Mouse (Mus musculus): ENCODE results near the gene Astn2. TPM values are rescaled to one million over a fixed set of nuclear protein-coding genes. Genes with fewer than 3 reads are reported as not detected.

The Astn2 gene
- polyA plus RNA-seq, 1 experiment = not detected

DNA sequence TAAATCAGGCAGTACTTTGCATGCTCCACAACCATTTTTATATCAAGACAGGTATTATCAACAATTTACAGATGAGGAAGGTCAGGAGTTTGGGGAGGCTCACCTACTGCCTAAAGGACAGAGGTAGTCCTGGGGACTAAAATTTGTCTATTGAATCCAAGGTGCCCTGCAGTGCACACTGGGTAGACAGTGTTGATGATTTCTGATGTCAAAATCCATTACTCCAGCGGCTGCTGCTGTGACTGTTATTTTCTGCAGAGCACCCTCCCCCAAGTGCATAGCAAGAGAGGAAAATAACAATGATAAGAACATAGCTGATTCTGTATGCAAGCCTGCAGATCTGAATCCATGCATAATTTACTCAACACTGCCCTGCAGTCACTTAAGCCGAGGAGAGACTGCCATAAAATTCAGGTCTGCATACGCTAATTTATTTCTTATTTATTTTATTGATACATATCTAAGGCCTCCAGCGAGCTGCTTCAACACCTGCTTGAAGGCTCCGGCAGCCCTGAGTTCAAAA lies 660.3 kb downstream of the Astn2 start:
- Histone ChIP-seq H3K4me2 (ENCODE audit: low read depth) (no peak overlapping the region), H3K36me3 (ENCODE audit: control insufficient read depth, insufficient read depth) (no peaks in the 10 kb centered on the region), H3ac (ENCODE audit: control insufficient read depth, insufficient read length) (no peak overlapping the region), H3K4me3 (no peak overlapping the region), H3K79me2 (ENCODE audit: control insufficient read depth, insufficient read depth) (no peaks in the 10 kb centered on the region), H3K27me3 (ENCODE audit: control insufficient read depth, insufficient read depth, insufficient read length) (no peaks in the 10 kb centered on the region)
- TF ChIP-seq MYOD1 (IDR thresholded peaks at IDR 0.05; ENCODE audit: control insufficient read depth in 1 of 3, insufficient read length in 2 of 3, low read depth in 2 of 3) = no peak
- no peak for TF ChIP-seq USF1 (IDR thresholded peaks at IDR 0.05; ENCODE audit: low read depth)
- no peak for TF ChIP-seq TCF3 (IDR thresholded peaks at IDR 0.05; ENCODE audit: insufficient read length, low read depth)

DNA sequence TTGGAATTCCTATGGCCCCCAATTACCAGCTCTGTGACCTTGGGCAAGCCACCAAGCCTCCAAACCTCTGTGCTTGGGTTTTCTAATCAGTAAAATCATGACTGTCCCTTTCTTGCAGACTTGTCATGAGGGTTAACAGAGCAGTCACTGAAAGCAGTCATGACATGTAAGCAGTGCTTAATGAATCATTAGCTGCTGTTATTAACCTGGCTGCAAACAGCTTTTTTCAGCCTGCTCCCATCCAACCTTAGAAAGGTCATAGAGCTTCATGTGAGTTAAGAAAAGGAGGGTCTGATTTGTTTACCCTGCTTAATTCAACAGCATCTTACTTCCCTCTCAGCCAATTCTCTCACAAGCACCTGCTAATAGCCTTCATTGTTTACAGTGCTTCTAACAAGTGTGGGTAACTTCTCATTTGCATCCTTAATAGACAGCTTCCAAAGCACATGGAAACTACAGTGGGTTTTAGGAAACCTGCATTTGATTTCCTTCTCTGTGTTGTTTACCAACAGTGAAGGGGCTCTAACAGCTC lies 661.2 kb downstream of the Astn2 start:
- TF ChIP-seq USF1 (IDR thresholded peaks at IDR 0.05; ENCODE audit: low read depth) (no peak), E2F4 (IDR thresholded peaks at IDR 0.05; ENCODE audit: insufficient read depth) (no peak)
- Histone ChIP-seq H3K27me3 (ENCODE audit: control insufficient read depth, insufficient read depth, insufficient read length) (no peaks in the 10 kb centered on the region), H3K36me3 (ENCODE audit: control insufficient read depth, insufficient read depth) (no peaks in the 10 kb centered on the region), H3K4me3 (no peak overlapping the region), H3ac (ENCODE audit: control insufficient read depth, insufficient read length) (no peak overlapping the region), H3K79me2 (ENCODE audit: control insufficient read depth, insufficient read depth) (no peaks in the 10 kb centered on the region), H3K4me2 (ENCODE audit: low read depth) (no peak overlapping the region)

DNA sequence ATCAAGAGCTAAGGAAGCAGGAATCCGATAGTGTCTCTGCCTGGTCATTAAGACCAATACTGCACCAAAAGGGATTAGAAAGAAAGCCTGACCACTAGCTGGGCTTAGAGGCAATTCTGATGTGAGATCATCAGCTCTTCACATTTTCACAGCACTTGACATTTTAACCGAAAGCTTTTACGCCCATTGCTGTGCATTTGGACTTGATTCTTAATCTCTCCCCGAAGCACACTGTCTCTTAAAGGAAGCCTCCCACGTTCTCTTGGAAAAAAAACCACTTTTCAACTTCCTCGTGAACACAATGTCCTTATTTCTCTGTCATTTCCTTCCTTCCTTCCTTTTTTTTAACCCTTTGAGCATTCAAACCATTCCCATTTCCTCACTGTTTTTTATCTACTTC lies 680.0 kb downstream of the Astn2 start:
- TF ChIP-seq TCF12 (IDR thresholded peaks at IDR 0.05; ENCODE audit: insufficient read depth, poor library complexity, severe bottlenecking) (no peak), MYOD1 (IDR thresholded peaks at IDR 0.05; ENCODE audit: control insufficient read depth in 1 of 3, insufficient read length in 2 of 3, low read depth in 2 of 3) (no peak), MYOG (IDR thresholded peaks at IDR 0.05; ENCODE audit: control insufficient read depth in 1 of 3, insufficient read depth in 1 of 3, insufficient read length in 2 of 3, low read depth in 2 of 3) (no peak), REST (IDR thresholded peaks at IDR 0.05; ENCODE audit: insufficient read depth, insufficient read length) (no peak), POLR2A (IDR thresholded peaks at IDR 0.05; ENCODE audit: insufficient read length, low read depth) (no peak)
- H3K36me3 ChIP-seq (ENCODE audit: control insufficient read depth, insufficient read depth) = no peaks in the 10 kb centered on the region
- H3ac ChIP-seq (ENCODE audit: control insufficient read depth, insufficient read length) = no peak overlapping the region
- no peaks in the 10 kb centered on the region for H3K79me2 ChIP-seq (ENCODE audit: control insufficient read depth, insufficient read depth)
- no peak overlapping the region for H3K4me2 ChIP-seq (ENCODE audit: low read depth)
- H3K27me3 ChIP-seq (ENCODE audit: control insufficient read depth, insufficient read depth, insufficient read length) = no peaks in the 10 kb centered on the region
- H3K4me3 ChIP-seq = no peak overlapping the region

DNA sequence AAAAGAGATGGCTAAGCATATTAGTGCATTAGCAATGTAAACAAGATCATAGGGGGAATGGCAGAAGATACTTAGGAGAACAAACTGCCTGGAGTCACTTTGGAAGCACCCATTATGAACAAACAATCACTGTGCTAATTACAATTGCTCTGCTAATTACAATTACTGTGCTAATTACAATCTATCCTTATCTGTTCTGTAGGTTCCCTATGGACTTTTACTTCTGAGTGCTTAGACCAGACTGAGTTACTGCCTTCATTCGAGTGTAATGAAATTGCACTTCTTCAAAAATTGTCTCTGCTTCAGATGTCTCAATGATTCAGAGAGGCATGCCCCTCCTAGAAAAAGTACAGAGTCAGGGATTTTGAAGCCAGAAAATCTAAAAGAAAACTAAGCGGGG lies 684.8 kb downstream of the Astn2 start:
- Histone ChIP-seq H3K27me3 (ENCODE audit: control insufficient read depth, insufficient read depth, insufficient read length) (no peaks in the 10 kb centered on the region), H3K4me3 (no peak overlapping the region), H3K79me2 (ENCODE audit: control insufficient read depth, insufficient read depth) (no peaks in the 10 kb centered on the region), H3ac (ENCODE audit: control insufficient read depth, insufficient read length) (no peak overlapping the region), H3K36me3 (ENCODE audit: control insufficient read depth, insufficient read depth) (no peaks in the 10 kb centered on the region), H3K4me2 (ENCODE audit: low read depth) (no peak overlapping the region)
- TF ChIP-seq REST (IDR thresholded peaks at IDR 0.05; ENCODE audit: insufficient read depth, insufficient read length) (no peak), USF1 (IDR thresholded peaks at IDR 0.05; ENCODE audit: low read depth) (no peak), E2F4 (IDR thresholded peaks at IDR 0.05; ENCODE audit: insufficient read depth) (no peak), MYOG (IDR thresholded peaks at IDR 0.05; ENCODE audit: control insufficient read depth in 1 of 3, insufficient read depth in 1 of 3, insufficient read length in 2 of 3, low read depth in 2 of 3) (no peak), TCF3 (IDR thresholded peaks at IDR 0.05; ENCODE audit: insufficient read length, low read depth) (no peak), MYOD1 (IDR thresholded peaks at IDR 0.05; ENCODE audit: control insufficient read depth in 1 of 3, insufficient read length in 2 of 3, low read depth in 2 of 3) (no peak), POLR2A (IDR thresholded peaks at IDR 0.05; ENCODE audit: insufficient read length, low read depth) (no peak), POLR2AphosphoS2 (IDR thresholded peaks at IDR 0.05; ENCODE audit: insufficient read length, low read depth) (no peak), CEBPB (IDR thresholded peaks at IDR 0.05; ENCODE audit: insufficient read depth, poor library complexity, severe bottlenecking) (no peak), SRF (IDR thresholded peaks at IDR 0.05; ENCODE audit: control insufficient read depth, insufficient read length, low read depth) (no peak), TCF12 (IDR thresholded peaks at IDR 0.05; ENCODE audit: insufficient read depth, poor library complexity, severe bottlenecking) (no peak), MAX (IDR thresholded peaks at IDR 0.05; ENCODE audit: low read depth) (no peak)

DNA sequence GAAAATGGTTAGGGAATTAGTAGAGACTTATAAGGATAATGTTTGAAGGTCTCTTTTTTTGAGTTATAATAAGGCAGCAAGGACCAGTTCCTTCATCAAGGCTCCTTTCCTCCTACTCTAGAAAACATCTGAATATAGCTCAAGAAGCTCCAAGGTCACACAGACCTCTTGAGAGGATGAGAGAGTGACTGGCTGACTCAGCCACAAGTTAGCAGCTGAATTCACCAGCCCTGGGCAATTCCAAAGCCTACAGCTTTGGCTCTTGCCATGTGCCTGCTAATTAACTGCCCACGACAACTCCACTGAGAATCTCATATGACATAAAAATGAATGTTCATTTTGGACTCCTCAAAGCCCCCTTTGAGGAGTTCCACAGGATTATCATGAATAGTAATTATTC lies 686.5 kb downstream of the Astn2 start:
- Histone ChIP-seq H3K79me2 (ENCODE audit: control insufficient read depth, insufficient read depth) (no peaks in the 10 kb centered on the region), H3K36me3 (ENCODE audit: control insufficient read depth, insufficient read depth) (no peaks in the 10 kb centered on the region), H3K4me2 (ENCODE audit: low read depth) (no peak overlapping the region), H3K27me3 (ENCODE audit: control insufficient read depth, insufficient read depth, insufficient read length) (no peaks in the 10 kb centered on the region), H3K4me3 (no peak overlapping the region), H3ac (ENCODE audit: control insufficient read depth, insufficient read length) (no peak overlapping the region)
- no peak for TF ChIP-seq USF1 (IDR thresholded peaks at IDR 0.05; ENCODE audit: low read depth)
- no peak for TF ChIP-seq REST (IDR thresholded peaks at IDR 0.05; ENCODE audit: insufficient read depth, insufficient read length)
- TF ChIP-seq POLR2A (IDR thresholded peaks at IDR 0.05; ENCODE audit: insufficient read length, low read depth) = no peak
- TF ChIP-seq MYOG (IDR thresholded peaks at IDR 0.05; ENCODE audit: control insufficient read depth in 1 of 3, insufficient read depth in 1 of 3, insufficient read length in 2 of 3, low read depth in 2 of 3) = no peak
- TF ChIP-seq E2F4 (IDR thresholded peaks at IDR 0.05; ENCODE audit: insufficient read depth) = no peak
- no peak for TF ChIP-seq CEBPB (IDR thresholded peaks at IDR 0.05; ENCODE audit: insufficient read depth, poor library complexity, severe bottlenecking)
- TF ChIP-seq TCF12 (IDR thresholded peaks at IDR 0.05; ENCODE audit: insufficient read depth, poor library complexity, severe bottlenecking) = no peak
- TF ChIP-seq MAX (IDR thresholded peaks at IDR 0.05; ENCODE audit: low read depth) = no peak
- TF ChIP-seq SRF (IDR thresholded peaks at IDR 0.05; ENCODE audit: control insufficient read depth, insufficient read length, low read depth) = no peak
- no peak for TF ChIP-seq MYOD1 (IDR thresholded peaks at IDR 0.05; ENCODE audit: control insufficient read depth in 1 of 3, insufficient read length in 2 of 3, low read depth in 2 of 3)
- TF ChIP-seq TCF3 (IDR thresholded peaks at IDR 0.05; ENCODE audit: insufficient read length, low read depth) = no peak
- TF ChIP-seq POLR2AphosphoS2 (IDR thresholded peaks at IDR 0.05; ENCODE audit: insufficient read length, low read depth) = no peak

All from myocyte (in vitro differentiated cells).